10 mouse cellular contexts compared by ENCODE assay signal in genomic region chr12:55445583-55445982, GRCm38 (mm10). TPM values are rescaled to one million over a fixed set of nuclear protein-coding genes. Genes with fewer than 3 reads are reported as not detected.
DNase-seq lines count a peak whose midpoint lies in the region; ATAC-seq and TF ChIP-seq lines count a peak whose summit lies in the region.
"Had no signal": no experiment of that assay in that cellular context is flagged by ENCODE, and none has a peak within 500 bp of the region (broad histone marks: within the 10 kb centered on the region; RNA-seq: fewer than 3 reads in every experiment).

No protein-coding gene starts in this region.

- TF ChIP-seq EP300 in heart, adult 2 months (IDR thresholded peaks at IDR 0.05; ENCODE audit: insufficient read depth, low read depth, low read length) = no peak
- TF ChIP-seq EP300 in CH12.LX (IDR thresholded peaks at IDR 0.05; ENCODE audit: low read length) = no peak

- no peak for TF ChIP-seq RAD21 in CH12.LX (IDR thresholded peaks at IDR 0.05; ENCODE audit: low read depth, low read length)

- no peak for TF ChIP-seq CTCF in heart, adult 2 months (IDR thresholded peaks at IDR 0.05)
- no peak for TF ChIP-seq CTCF in hindbrain, postnatal 0 days (IDR thresholded peaks at IDR 0.05; ENCODE audit: low read depth)
- no peak for TF ChIP-seq CTCF in CH12.LX (conservative IDR thresholded peaks at IDR 0.05 in 1 of 2, IDR thresholded peaks at IDR 0.05 in 1 of 2; ENCODE audit: low read depth in 2 of 2, low read length in 2 of 2)
- TF ChIP-seq CTCF in embryonic fibroblast, embryonic 13.5 days (IDR thresholded peaks at IDR 0.05; ENCODE audit: borderline replicate concordance, insufficient read depth, low read length) = no peak

- H3K4me2 ChIP-seq in hindbrain, postnatal 0 days (ENCODE audit: low read depth, low read length) = no peak overlapping the region
- H3K4me2 ChIP-seq in hindbrain, embryonic 14.5 days (replicated peaks) = no peak overlapping the region
- H3K4me2 ChIP-seq in CH12.LX (ENCODE audit: insufficient read depth, low read depth, poor library complexity, severe bottlenecking) = peak overlapping the region; percentile 48; the same call in 1 of the 2 replicates
- H3K4me2 ChIP-seq: kidney, embryonic 15.5 days; liver, embryonic 13.5 days had no signal

- in situ Hi-C loops in CH12.LX (cut with MboI; ENCODE audit: low pct_ligation_motif_present, low pct_unique_long_range_greater_than_20kb, low sequenced_read_pairs) = no loop called here

- DNase-seq in heart, adult 2 months = peak in 1 of 2 experiments; percentile 18
- no peak for DNase-seq in heart, postnatal 10 days
- no peak for DNase-seq in hindbrain, postnatal 0 days (ENCODE audit: low spot score)
- no peak for DNase-seq in hindbrain, embryonic 14.5 days (ENCODE audit: low spot score)
- no peak for DNase-seq in CH12.LX (ENCODE audit: extremely low read depth)
- DNase-seq in right cerebral cortex, postnatal 4 days = no peak
- DNase-seq: gastrocnemius, postnatal 36 days; liver, embryonic 13.5 days had no signal

- WGBS in heart, adult 2 months = 46% methylated on average over 4 of the region's 4 CpGs
- 87% methylated on average over 4 of the region's 4 CpGs for WGBS in hindbrain, postnatal 0 days
- WGBS in hindbrain, embryonic 14.5 days = 87% methylated on average over 4 of the region's 4 CpGs

- no peaks in the 10 kb centered on the region for H3K27me3 ChIP-seq in heart, adult 2 months (ENCODE audit: control insufficient read depth, insufficient read depth, low read length)
- no peaks in the 10 kb centered on the region for H3K27me3 ChIP-seq in hindbrain, postnatal 0 days (ENCODE audit: insufficient read depth, low read length)
- H3K27me3 ChIP-seq in hindbrain, embryonic 14.5 days (ENCODE audit: control insufficient read depth, insufficient read depth, low read length) = no peaks in the 10 kb centered on the region
- no peaks in the 10 kb centered on the region for H3K27me3 ChIP-seq in CH12.LX (replicated peaks)
- H3K27me3 ChIP-seq: kidney, embryonic 15.5 days; liver, embryonic 13.5 days had no signal

- ATAC-seq in hindbrain, postnatal 0 days = no peak
- no peak for ATAC-seq in hindbrain, embryonic 14.5 days (ENCODE audit: low FRiP score)

- H3K4me1 ChIP-seq in heart, adult 2 months (ENCODE audit: control insufficient read depth, insufficient read depth, low read length) = peaks cover 35% of the 10 kb centered on the region
- H3K4me1 ChIP-seq in hindbrain, postnatal 0 days (ENCODE audit: insufficient read depth, low read length) = peaks cover 25% of the 10 kb centered on the region
- peaks cover 14% of the 10 kb centered on the region for H3K4me1 ChIP-seq in hindbrain, embryonic 14.5 days (replicated peaks; ENCODE audit: control insufficient read depth, insufficient read depth, low read length)
- peaks cover 50 to 96% of the 10 kb centered on the region in 2 experiments for H3K4me1 ChIP-seq in CH12.LX (ENCODE audit: control insufficient read depth in 1 of 2, insufficient read depth in 2 of 2)
- peaks cover 3% of the 10 kb centered on the region; the same call in 1 of the 2 replicates for H3K4me1 ChIP-seq in embryonic fibroblast, embryonic 13.5 days (ENCODE audit: control insufficient read depth, insufficient read depth, low read length)

- H3K9me3 ChIP-seq in hindbrain, postnatal 0 days (ENCODE audit: low read length) = no peaks in the 10 kb centered on the region
- H3K9me3 ChIP-seq in hindbrain, embryonic 14.5 days (ENCODE audit: control insufficient read depth, low read length) = no peaks in the 10 kb centered on the region
- H3K9me3 ChIP-seq in CH12.LX (replicated peaks; ENCODE audit: low read length) = no peaks in the 10 kb centered on the region
- H3K9me3 ChIP-seq: kidney, embryonic 15.5 days; liver, embryonic 13.5 days had no signal

- H3K27ac ChIP-seq in heart, adult 2 months = peak overlapping the region; percentile 85
- H3K27ac ChIP-seq in hindbrain, postnatal 0 days = 0 out of 2 replicates have a peak overlapping the region, but pooled peaks have one; percentile 91
- no peak overlapping the region; the same call in 1 of the 2 replicates for H3K27ac ChIP-seq in hindbrain, embryonic 14.5 days
- H3K27ac ChIP-seq in CH12.LX (ENCODE audit: insufficient read depth, low read depth) = peak overlapping the region; percentile 99
- H3K27ac ChIP-seq in embryonic fibroblast, embryonic 13.5 days (ENCODE audit: insufficient read depth, low read length) = peak overlapping the region; percentile 83; the same call in 1 of the 2 replicates
- H3K27ac ChIP-seq: liver, embryonic 13.5 days had no signal

- dilution Hi-C loops in CH12.LX (cut with MboI; ENCODE audit: extremely low pct_ligation_motif_present, extremely low pct_unique_long_range_greater_than_20kb, low sequenced_read_pairs) = no loop called here

- H3K36me3 ChIP-seq in heart, adult 2 months (ENCODE audit: control insufficient read depth, insufficient read depth, low read length) = 0 out of 2 replicates have a peak, but pooled peaks cover 4% of the 10 kb centered on the region
- no peaks in the 10 kb centered on the region for H3K36me3 ChIP-seq in hindbrain, postnatal 0 days (ENCODE audit: insufficient read depth, low read length)
- H3K36me3 ChIP-seq in hindbrain, embryonic 14.5 days (replicated peaks; ENCODE audit: control insufficient read depth, insufficient read depth) = no peaks in the 10 kb centered on the region
- no peaks in the 10 kb centered on the region for H3K36me3 ChIP-seq in CH12.LX (replicated peaks in 1 of 2; ENCODE audit: control insufficient read depth in 1 of 2, insufficient read depth in 1 of 2, low read length in 1 of 2)
- H3K36me3 ChIP-seq: kidney, embryonic 15.5 days; liver, embryonic 13.5 days had no signal

- H3K4me3 ChIP-seq in heart, adult 2 months = no peak overlapping the region
- no peak overlapping the region for H3K4me3 ChIP-seq in hindbrain, postnatal 0 days (ENCODE audit: low read length)
- no peak overlapping the region for H3K4me3 ChIP-seq in hindbrain, embryonic 14.5 days (replicated peaks; ENCODE audit: low read length)
- peak overlapping the region in 1 of 3 experiments; percentile 17 for H3K4me3 ChIP-seq in CH12.LX (replicated peaks in 1 of 3; ENCODE audit: low read depth in 2 of 3, low read length in 2 of 3, poor library complexity in 1 of 3)
- no peak overlapping the region for H3K4me3 ChIP-seq in embryonic fibroblast, embryonic 13.5 days (ENCODE audit: insufficient read depth, low read length)
- H3K4me3 ChIP-seq: kidney, embryonic 15.5 days; liver, embryonic 13.5 days had no signal

- intact Hi-C loops in heart, adult 2 months (cut with DNase I) = no loop called here
- intact Hi-C loops in heart, postnatal 10 days (cut with DNase I) = loop anchor here (10.0 kb wide), 1 partner anchor 461 kb away; the partner anchor contains the start of gene Gm20403

- no peak overlapping the region for H3K9ac ChIP-seq in heart, adult 2 months (ENCODE audit: low read depth, low read length)
- no peak overlapping the region for H3K9ac ChIP-seq in hindbrain, postnatal 0 days (replicated peaks; ENCODE audit: low read length)
- no peak overlapping the region for H3K9ac ChIP-seq in hindbrain, embryonic 14.5 days
- peak overlapping the region; percentile 1; the same call in 1 of the 2 replicates for H3K9ac ChIP-seq in CH12.LX (ENCODE audit: insufficient read depth, low read depth)
- H3K9ac ChIP-seq: kidney, embryonic 15.5 days; liver, embryonic 13.5 days had no signal

- H3K79me2 ChIP-seq in heart, adult 2 months (replicated peaks; ENCODE audit: control insufficient read depth, insufficient read depth, low read length) = no peaks in the 10 kb centered on the region
- no peaks in the 10 kb centered on the region; the same call in 1 of the 2 replicates for H3K79me2 ChIP-seq in CH12.LX (replicated peaks; ENCODE audit: control insufficient read depth, extremely low read depth, insufficient read depth, poor library complexity, severe bottlenecking)

- no peak for TF ChIP-seq POLR2A in heart, adult 2 months (IDR thresholded peaks at IDR 0.05; ENCODE audit: insufficient read depth, low read depth, low read length)
- no peak for TF ChIP-seq POLR2A in CH12.LX (IDR thresholded peaks at IDR 0.05; ENCODE audit: low read depth, low read length)
- TF ChIP-seq POLR2A in embryonic fibroblast, embryonic 13.5 days (IDR thresholded peaks at IDR 0.05; ENCODE audit: low read depth, low read length) = no peak

TF ChIP-seq in CH12.LX, 34 proteins besides CTCF, POLR2A, EP300 and RAD21:
- no peak for TF ChIP-seq KAT2A (IDR thresholded peaks at IDR 0.05; ENCODE audit: insufficient replicate concordance, low read length)
- TF ChIP-seq E2F4 (IDR thresholded peaks at IDR 0.05; ENCODE audit: insufficient replicate concordance, low read depth, low read length) = no peak
- no peak for TF ChIP-seq PAX5 (IDR thresholded peaks at IDR 0.05; ENCODE audit: low read length)
- no peak for TF ChIP-seq UBTF (IDR thresholded peaks at IDR 0.05; ENCODE audit: low read depth, low read length)
- no peak for TF ChIP-seq MAZ (IDR thresholded peaks at IDR 0.05; ENCODE audit: low read depth, low read length)
- TF ChIP-seq TCF12 (IDR thresholded peaks at IDR 0.05; ENCODE audit: low read depth, low read length) = no peak
- no peak for TF ChIP-seq MYC (IDR thresholded peaks at IDR 0.05; ENCODE audit: low read depth, low read length)
- TF ChIP-seq CHD2 (IDR thresholded peaks at IDR 0.05; ENCODE audit: low read length) = no peak
- TF ChIP-seq ETS1 (conservative IDR thresholded peaks at IDR 0.05; ENCODE audit: low read depth, low read length) = no peak
- TF ChIP-seq BHLHE40 (IDR thresholded peaks at IDR 0.05; ENCODE audit: low read depth, low read length) = no peak
- no peak for TF ChIP-seq JUND (conservative IDR thresholded peaks at IDR 0.05; ENCODE audit: low read depth, low read length)
- no peak for TF ChIP-seq NRF1 (IDR thresholded peaks at IDR 0.05; ENCODE audit: low read depth, low read length)
- TF ChIP-seq ZNF384 (IDR thresholded peaks at IDR 0.05; ENCODE audit: low read depth, low read length) = no peak
- TF ChIP-seq MEF2A (IDR thresholded peaks at IDR 0.05; ENCODE audit: borderline replicate concordance, low read depth, low read length) = no peak
- no peak for TF ChIP-seq USF1 (IDR thresholded peaks at IDR 0.05; ENCODE audit: low read depth, low read length)
- TF ChIP-seq RCOR1 (conservative IDR thresholded peaks at IDR 0.05; ENCODE audit: low read depth, low read length) = no peak
TF ChIP-seq in CH12.LX: peak in this region for 0.

RNA-seq across cellular contexts. Expression of gene Nfkbia, which starts 46.9 kb away (rescaled TPM):
- 10 to 100 TPM; 65.7 to 80.3 TPM for total RNA-seq in heart, adult 2 months (2021)
- 86.0 and 106 TPM in 2 replicates for polyA plus RNA-seq in heart, adult 2 months (2012; rRNA removed)
- total RNA-seq in heart, postnatal 10 days (2021) = 10 to 100 TPM; 45.7 to 65.3 TPM
- total RNA-seq in hindbrain, postnatal 0 days (2014; rRNA removed) = 52.4 and 79.0 TPM in 2 replicates
- polyA plus RNA-seq in hindbrain, postnatal 0 days (2015; fragmentation: Nextera tagmentation; extraction: Ambion mirVana) = 81.5 and 86.6 TPM in 2 replicates
- 59.7 and 63.9 TPM in 2 replicates for polyA plus RNA-seq in hindbrain, embryonic 14.5 days (2014; fragmentation: Nextera tagmentation; extraction: Ambion mirVana)
- total RNA-seq in CH12.LX (2012; rRNA removed) (465 and 702 TPM in 2 replicates), CH12.LX (2014; rRNA removed) (138 and 178 TPM in 2 replicates)
- 115 and 143 TPM in 2 replicates for polyA plus RNA-seq in CH12.LX (2012; ENCODE audit: insufficient read length, low read depth)
- polyA plus RNA-seq in embryonic fibroblast, embryonic 13.5 days (2011; ENCODE audit: insufficient read length, low read depth, missing spikeins) = 40.4 and 40.8 TPM in 2 replicates
